Mouse (Mus musculus): ENCODE data around the gene Tagln2. TPM values are rescaled to one million over a fixed set of nuclear protein-coding genes. Genes with fewer than 3 reads are reported as not detected.

The Tagln2 gene
- 46.6 and 52.7 TPM in 2 replicates for polyA plus RNA-seq (2015; fragmentation: Nextera tagmentation; extraction: Ambion mirVana)

- Histone ChIP-seq H3K4me3 (peak within 1 kb of the TSS; percentile 39), H3K27ac (replicated peaks) (peak within 1 kb of the TSS; percentile 57), H3K27me3 (peaks cover 13% of the 10 kb centered on the region), H3K4me1 (peaks cover 29% of the 10 kb centered on the region), H3K4me2 (replicated peaks) (peak within 1 kb of the TSS; percentile 50), H3K9ac (replicated peaks) (peak within 1 kb of the TSS; percentile 43), H3K36me3 (peaks cover 31% of the 10 kb centered on the region), H3K9me3 (no peaks in the 10 kb centered on the region)
- ATAC-seq (replicated peaks), result peak; percentile 36
- WGBS, result 1% methylated on average over 30 of the region's 30 CpGs
Measured at GRCm38 (mm10) chr1:172499765-172500441, at the start of gene Tagln2. TSS of gene Tagln2 (plus strand) at chr1:172500047.

GRCm38 (mm10) chr1:172450226-172450625 is 49.6 kb upstream of the Tagln2 start:
- H3K27me3 ChIP-seq, result no peaks in the 10 kb centered on the region

GRCm38 (mm10) chr1:172450848-172451470 is 48.9 kb upstream of the Tagln2 start:
- 31% methylated on average over 17 of the region's 17 CpGs for WGBS
- Histone ChIP-seq H3K27me3 (no peaks in the 10 kb centered on the region), H3K9ac (replicated peaks) (no peak overlapping the region), H3K4me3 (no peak overlapping the region), H3K36me3 (no peaks in the 10 kb centered on the region), H3K4me1 (no peaks in the 10 kb centered on the region), H3K27ac (replicated peaks) (no peak overlapping the region), H3K4me2 (replicated peaks) (no peak overlapping the region), H3K9me3 (no peaks in the 10 kb centered on the region)
- no peak for ATAC-seq (replicated peaks)

More at GRCm38 (mm10) chr1:172450226-172450625, 49.6 kb upstream of the Tagln2 start:
- 10% methylated on average over 2 of the region's 2 CpGs for WGBS
- H3K4me1 ChIP-seq, result no peaks in the 10 kb centered on the region
- no peak overlapping the region for H3K9ac ChIP-seq (replicated peaks)
- no peak overlapping the region for H3K4me3 ChIP-seq
- ATAC-seq (replicated peaks), result no peak
- no peaks in the 10 kb centered on the region for H3K36me3 ChIP-seq
- H3K4me2 ChIP-seq (replicated peaks), result no peak overlapping the region
- no peaks in the 10 kb centered on the region for H3K9me3 ChIP-seq
- no peak overlapping the region for H3K27ac ChIP-seq (replicated peaks)

- H3K9me3 ChIP-seq, result no peaks in the 10 kb centered on the region
- no peak overlapping the region for H3K9ac ChIP-seq (replicated peaks)
- no peaks in the 10 kb centered on the region for H3K27me3 ChIP-seq
- no peak overlapping the region for H3K4me3 ChIP-seq
- H3K4me2 ChIP-seq (replicated peaks), result no peak overlapping the region
- no peaks in the 10 kb centered on the region for H3K4me1 ChIP-seq
- WGBS, result 80% methylated on average over 2 of the region's 2 CpGs
- ATAC-seq (replicated peaks), result no peak
- H3K36me3 ChIP-seq, result no peaks in the 10 kb centered on the region
- no peak overlapping the region for H3K27ac ChIP-seq (replicated peaks)
Measured at GRCm38 (mm10) chr1:172452911-172453310, 46.9 kb upstream of the Tagln2 start.

DNA sequence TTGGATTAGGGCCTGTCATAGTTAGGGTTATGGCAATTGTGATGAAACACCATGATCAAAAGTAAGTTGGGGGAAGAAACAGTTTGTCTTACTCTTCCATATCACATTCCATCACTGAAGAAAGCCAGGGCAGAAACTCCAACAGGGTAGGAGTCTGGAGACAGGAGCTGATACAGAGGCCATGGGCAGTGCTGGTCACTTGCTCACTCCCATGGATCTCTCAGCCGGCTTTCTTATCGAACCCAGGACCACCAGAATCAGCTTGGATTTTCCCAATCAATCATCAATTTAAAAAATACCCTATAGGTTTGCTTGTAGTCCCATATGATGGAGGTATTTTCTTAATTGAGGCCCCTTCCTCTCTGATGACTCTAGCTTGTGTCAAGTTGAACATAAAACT is 46.0 kb upstream of the Tagln2 start:
- H3K9me3 ChIP-seq, result no peaks in the 10 kb centered on the region
- H3K4me1 ChIP-seq, result no peaks in the 10 kb centered on the region
- ATAC-seq (replicated peaks), result no peak
- no peaks in the 10 kb centered on the region for H3K27me3 ChIP-seq
- no peak overlapping the region for H3K9ac ChIP-seq (replicated peaks)
- no peak overlapping the region for H3K4me3 ChIP-seq
- H3K4me2 ChIP-seq (replicated peaks), result no peak overlapping the region
- H3K36me3 ChIP-seq, result no peaks in the 10 kb centered on the region
- no peak overlapping the region for H3K27ac ChIP-seq (replicated peaks)
- WGBS, result 95% methylated on average over 2 of the region's 2 CpGs

DNA sequence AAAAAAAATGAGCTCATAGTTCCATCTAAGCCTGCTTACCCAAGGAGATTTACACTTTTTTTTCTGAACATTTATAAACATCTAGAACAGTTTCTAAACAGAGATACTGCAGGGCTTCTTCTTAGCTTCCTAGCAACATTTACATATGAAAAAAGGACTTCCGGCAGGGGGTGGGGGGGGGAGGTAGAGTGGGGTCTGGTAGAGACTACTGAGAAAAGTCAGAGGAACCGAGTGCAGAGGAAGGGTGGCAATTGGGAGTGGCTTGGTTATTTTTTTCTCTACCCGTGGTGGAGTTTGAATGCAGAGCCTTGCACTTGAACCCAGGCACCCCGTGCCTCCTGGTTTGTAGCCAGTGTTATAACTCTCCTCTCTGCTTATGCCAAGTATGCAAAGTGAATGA is 44.4 kb upstream of the Tagln2 start:
- no peak overlapping the region for H3K9ac ChIP-seq (replicated peaks)
- H3K9me3 ChIP-seq, result no peaks in the 10 kb centered on the region
- H3K27me3 ChIP-seq, result no peaks in the 10 kb centered on the region
- no peak for ATAC-seq (replicated peaks)
- no peak overlapping the region for H3K4me3 ChIP-seq
- H3K27ac ChIP-seq (replicated peaks), result no peak overlapping the region
- WGBS, result 8% methylated on average over 4 of the region's 4 CpGs
- no peak overlapping the region for H3K4me2 ChIP-seq (replicated peaks)
- no peaks in the 10 kb centered on the region for H3K36me3 ChIP-seq
- H3K4me1 ChIP-seq, result no peaks in the 10 kb centered on the region

DNA sequence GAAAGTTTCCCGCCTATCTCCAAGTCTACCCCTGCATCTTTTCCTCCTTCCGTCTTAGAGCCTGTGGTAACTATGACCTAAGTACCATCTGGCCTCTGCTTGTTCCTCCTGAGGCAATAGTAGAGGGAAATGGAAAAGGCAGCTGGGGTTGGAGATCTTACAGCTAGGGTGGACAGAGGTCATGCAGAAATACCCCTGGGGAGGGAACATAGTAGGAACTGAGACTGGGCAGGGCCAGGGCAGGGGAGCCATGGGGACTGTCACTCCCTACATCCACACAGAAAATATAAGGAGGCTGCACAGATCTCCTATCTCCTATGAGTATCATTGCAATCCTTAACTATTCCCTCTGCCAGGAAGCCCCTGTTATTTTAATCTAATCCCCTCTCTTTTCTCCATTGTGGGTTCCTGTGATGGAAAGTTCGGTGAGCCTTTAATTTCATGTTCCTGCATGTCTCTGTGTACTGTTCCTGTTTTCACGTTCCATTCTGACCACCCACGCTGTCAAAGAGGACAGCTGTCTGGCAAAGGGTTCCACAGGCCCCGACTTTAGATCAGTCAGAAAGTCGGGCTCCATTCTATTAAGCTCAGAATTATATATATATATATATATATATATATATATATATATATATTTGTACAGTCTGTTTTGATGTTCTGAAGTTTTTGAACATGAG is 43.7 kb upstream of the Tagln2 start:
- H3K9me3 ChIP-seq, result no peaks in the 10 kb centered on the region
- no peak for ATAC-seq (replicated peaks)
- H3K27ac ChIP-seq (replicated peaks), result no peak overlapping the region
- no peaks in the 10 kb centered on the region for H3K4me1 ChIP-seq
- 69% methylated on average over 7 of the region's 7 CpGs for WGBS
- no peak overlapping the region for H3K9ac ChIP-seq (replicated peaks)
- H3K4me2 ChIP-seq (replicated peaks), result no peak overlapping the region
- H3K27me3 ChIP-seq, result no peaks in the 10 kb centered on the region
- H3K4me3 ChIP-seq, result no peak overlapping the region
- H3K36me3 ChIP-seq, result no peaks in the 10 kb centered on the region

- no peak for ATAC-seq (replicated peaks)
- no peak overlapping the region for H3K9ac ChIP-seq (replicated peaks)
- no peaks in the 10 kb centered on the region for H3K36me3 ChIP-seq
- no peaks in the 10 kb centered on the region for H3K27me3 ChIP-seq
- no peaks in the 10 kb centered on the region for H3K4me1 ChIP-seq
- H3K9me3 ChIP-seq, result no peaks in the 10 kb centered on the region
- H3K27ac ChIP-seq (replicated peaks), result no peak overlapping the region
- H3K4me2 ChIP-seq (replicated peaks), result no peak overlapping the region
- whole genome bisulfite sequencing, result 94% methylated on average over 3 of the region's 3 CpGs
- no peak overlapping the region for H3K4me3 ChIP-seq
Measured at GRCm38 (mm10) chr1:172457196-172457595, 42.7 kb upstream of the Tagln2 start.

DNA sequence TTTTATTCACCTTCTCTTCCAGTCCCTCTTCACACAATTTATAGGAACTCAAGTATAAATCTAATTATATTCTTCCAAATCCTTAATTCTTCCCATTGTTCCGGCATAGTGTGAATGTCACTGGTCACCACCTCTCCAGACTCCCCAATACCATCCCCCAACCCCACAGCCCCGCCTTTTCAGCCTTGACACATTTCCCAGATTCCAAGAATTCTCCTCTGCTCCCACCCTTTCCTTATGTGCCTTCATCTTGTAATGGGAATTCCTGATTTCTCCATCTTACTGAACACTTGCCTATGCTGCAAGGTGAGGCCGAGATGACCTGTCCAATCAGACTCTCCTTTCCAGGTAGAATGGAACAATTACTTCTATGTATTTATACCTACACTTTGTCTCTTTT is 41.8 kb upstream of the Tagln2 start:
- no peaks in the 10 kb centered on the region for H3K27me3 ChIP-seq
- no peak overlapping the region for H3K4me2 ChIP-seq (replicated peaks)
- no peak overlapping the region for H3K4me3 ChIP-seq
- H3K4me1 ChIP-seq, result no peaks in the 10 kb centered on the region
- no peaks in the 10 kb centered on the region for H3K36me3 ChIP-seq
- H3K9me3 ChIP-seq, result no peaks in the 10 kb centered on the region
- H3K9ac ChIP-seq (replicated peaks), result no peak overlapping the region
- no peak overlapping the region for H3K27ac ChIP-seq (replicated peaks)
- 84% methylated on average over 3 of the region's 3 CpGs for whole genome bisulfite sequencing
- ATAC-seq (replicated peaks), result no peak

- Histone ChIP-seq H3K4me1 (no peaks in the 10 kb centered on the region), H3K36me3 (no peaks in the 10 kb centered on the region), H3K27me3 (no peaks in the 10 kb centered on the region), H3K9ac (replicated peaks) (no peak overlapping the region), H3K27ac (replicated peaks) (no peak overlapping the region), H3K4me3 (no peak overlapping the region), H3K4me2 (replicated peaks) (no peak overlapping the region), H3K9me3 (no peaks in the 10 kb centered on the region)
- no peak for ATAC-seq (replicated peaks)
- WGBS, result 80% methylated on average over 2 of the region's 2 CpGs
Measured at GRCm38 (mm10) chr1:172461602-172462001, 38.2 kb upstream of the Tagln2 start.

- no peak overlapping the region for H3K27ac ChIP-seq (replicated peaks)
- ATAC-seq (replicated peaks), result no peak
Measured at GRCm38 (mm10) chr1:172462534-172462933, 37.3 kb upstream of the Tagln2 start.

More at GRCm38 (mm10) chr1:172462534-172462933, 37.3 kb upstream of the Tagln2 start:
- Histone ChIP-seq H3K4me1 (no peaks in the 10 kb centered on the region), H3K36me3 (no peaks in the 10 kb centered on the region), H3K9me3 (no peaks in the 10 kb centered on the region), H3K4me2 (replicated peaks) (no peak overlapping the region), H3K4me3 (no peak overlapping the region), H3K27me3 (no peaks in the 10 kb centered on the region), H3K9ac (replicated peaks) (no peak overlapping the region)
- WGBS, result 85% methylated on average over 3 of the region's 3 CpGs
